Mouse (Mus musculus) heart, embryonic 14.5 days (tissue): ENCODE measurements around the gene Hemk1. TPM values are rescaled to one million over a fixed set of nuclear protein-coding genes. Genes with fewer than 3 reads are reported as not detected.

Source experiments
- ATAC-seq: fragments of 200-750 bp; cut with Nextera tagmentation; 2 replicates; pipeline ENCODE4 v1.8.0; 2017; ENCODE audit warnings: low read depth, moderate TSS enrichment; ENCODE audit not compliant: insufficient number of reproducible peaks, insufficient read depth, low FRiP score
- H3K27ac ChIP-seq, 2 experiments: fragments of 200-500 bp in 1 of 2; fragments of 300-500 bp in 1 of 2; sonication (generic) in 1 of 2; replicated peaks in 1 of 2; 2 replicates each; pipeline ENCODE4 v1.5.1; 2012 to 2014; ENCODE audit warnings: low read depth in 2 of 2, low read length in 2 of 2, control low read depth in 1 of 2, mild to moderate bottlenecking in 1 of 2, mixed read lengths in 1 of 2; ENCODE audit not compliant: control insufficient read depth in 1 of 2, insufficient read depth in 1 of 2
- H3K27me3 ChIP-seq: fragments of 300-500 bp; sonication (generic); 2 replicates; pipeline ENCODE4 v1.6.1; 2014; ENCODE audit warnings: mild to moderate bottlenecking, low read length, control low read depth; ENCODE audit not compliant: control insufficient read depth, insufficient read depth
- H3K36me3 ChIP-seq: fragments of 300-500 bp; sonication (generic); 2 replicates; pipeline ENCODE4 v1.6.1; 2014; ENCODE audit warnings: mild to moderate bottlenecking, control low read depth, low read length, mixed read lengths; ENCODE audit not compliant: control insufficient read depth, insufficient read depth
- H3K4me1 ChIP-seq, 2 experiments: fragments of 200-500 bp in 1 of 2; fragments of 300-500 bp in 1 of 2; sonication (generic) in 1 of 2; 2 replicates each; pipeline ENCODE4 v1.6.1; 2012 to 2014; ENCODE audit warnings: low read length in 2 of 2, control low read depth in 1 of 2, mixed read lengths in 1 of 2; ENCODE audit not compliant: control insufficient read depth in 2 of 2, insufficient read depth in 2 of 2
- H3K4me2 ChIP-seq: fragments of 300-500 bp; sonication (generic); 2 replicates; pipeline ENCODE4 v1.6.1; 2014; ENCODE audit warnings: mild to moderate bottlenecking, low read length
- H3K4me3 ChIP-seq, 2 experiments: fragments of 200-500 bp in 1 of 2; fragments of 300-500 bp in 1 of 2; sonication (generic) in 1 of 2; 2 replicates each; pipeline ENCODE4 v1.5.1; 2012 to 2014; ENCODE audit warnings: low read length in 2 of 2, mild to moderate bottlenecking in 2 of 2, control low read depth in 1 of 2, low read depth in 1 of 2, moderate library complexity in 1 of 2; ENCODE audit not compliant: control insufficient read depth in 1 of 2, insufficient read depth in 1 of 2
- H3K9ac ChIP-seq: fragments of 300-500 bp; sonication (generic); 2 replicates; pipeline ENCODE4 v1.6.1; 2014; ENCODE audit warnings: mild to moderate bottlenecking, low read length
- H3K9me3 ChIP-seq: fragments of 300-500 bp; sonication (generic); 2 replicates; pipeline ENCODE4 v1.6.1; 2016; ENCODE audit warnings: low read length, control low read depth; ENCODE audit not compliant: control insufficient read depth
- WGBS: fragments of 180-500 bp; shearing (Covaris S2); extraction: QIAGEN DNeasy Blood & Tissue Kit; methylation state at CpG from one replicate; pipeline ENCODE4 v1.1.7; 2014; 5-methylcytosine and 5-hydroxymethylcytosine counted together
- polyA plus RNA-seq: library from polyadenylated mRNA; unstranded; fragments of >200 nt; fragmentation: Nextera tagmentation; extraction: Ambion mirVana; gene quantifications from 2 replicates; pipeline ENCODE4 v1.2.1, GENCODE M21; 2014

Hemk1 gene
- polyA plus RNA-seq, 1 experiment from 2014 or later, result 14.2 TPM

DNA sequence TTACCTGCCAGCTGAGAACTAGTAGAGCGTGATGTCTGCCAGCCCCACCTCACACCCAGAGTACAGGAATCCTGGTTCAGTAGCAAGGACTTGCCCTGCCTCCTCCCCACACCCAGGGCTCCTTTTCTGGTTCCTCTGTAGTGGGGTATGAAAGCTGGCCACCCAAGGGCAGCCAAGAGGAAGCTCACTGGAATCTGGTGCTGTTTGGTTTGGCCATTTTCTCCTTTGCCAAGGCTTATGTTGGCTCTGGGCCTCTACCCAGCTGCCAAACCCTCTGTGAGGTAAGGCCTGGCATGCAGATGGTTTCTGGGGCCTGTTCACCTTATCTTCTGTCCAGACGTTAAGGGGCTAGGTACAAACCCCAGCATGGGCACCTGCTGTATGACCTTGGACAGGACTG, 22.4 kb downstream of the Hemk1 start:
- ATAC-seq, result no peak
- Histone ChIP-seq H3K9me3 (no peaks in the 10 kb centered on the region), H3K4me2 (no peak overlapping the region), H3K9ac (no peak overlapping the region), H3K36me3 (no peaks in the 10 kb centered on the region), H3K4me3 (no peak overlapping the region), H3K27ac (no peak overlapping the region), H3K4me1 (no peaks in the 10 kb centered on the region), H3K27me3 (no peaks in the 10 kb centered on the region)
- 74% methylated on average over 2 of the region's 2 CpGs for WGBS

DNA sequence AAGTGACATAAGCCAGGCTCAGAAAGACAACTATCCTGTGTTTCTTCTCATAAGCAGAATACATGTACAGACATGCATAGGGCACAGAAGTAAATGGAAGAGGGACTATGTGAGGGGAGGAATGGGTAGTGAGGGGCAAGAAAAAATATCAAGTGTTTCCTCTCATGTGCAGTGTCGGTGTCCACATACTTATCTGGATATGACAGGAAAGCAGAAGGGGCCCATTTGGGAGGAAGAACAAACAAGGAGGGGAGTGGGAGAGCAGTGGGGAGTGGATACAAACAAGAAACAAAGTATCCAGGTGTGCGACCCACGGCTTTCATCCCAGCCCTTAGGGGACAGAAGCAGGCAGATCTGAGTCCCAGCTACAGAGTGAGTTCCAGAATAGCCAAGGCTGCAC, 24.2 kb downstream of the Hemk1 start:
- H3K4me3 ChIP-seq, result no peak overlapping the region
- H3K27ac ChIP-seq, result no peak overlapping the region
- no peaks in the 10 kb centered on the region for H3K9me3 ChIP-seq
- H3K27me3 ChIP-seq, result no peaks in the 10 kb centered on the region
- ATAC-seq, result no peak
- no peak overlapping the region for H3K4me2 ChIP-seq
- H3K36me3 ChIP-seq, result no peaks in the 10 kb centered on the region
- H3K9ac ChIP-seq, result no peak overlapping the region
- WGBS, result 72% methylated on average over 3 of the region's 3 CpGs
- peaks cover 2 to 5% of the 10 kb centered on the region in 2 experiments; a peak in 2 of 4 replicates for H3K4me1 ChIP-seq

DNA sequence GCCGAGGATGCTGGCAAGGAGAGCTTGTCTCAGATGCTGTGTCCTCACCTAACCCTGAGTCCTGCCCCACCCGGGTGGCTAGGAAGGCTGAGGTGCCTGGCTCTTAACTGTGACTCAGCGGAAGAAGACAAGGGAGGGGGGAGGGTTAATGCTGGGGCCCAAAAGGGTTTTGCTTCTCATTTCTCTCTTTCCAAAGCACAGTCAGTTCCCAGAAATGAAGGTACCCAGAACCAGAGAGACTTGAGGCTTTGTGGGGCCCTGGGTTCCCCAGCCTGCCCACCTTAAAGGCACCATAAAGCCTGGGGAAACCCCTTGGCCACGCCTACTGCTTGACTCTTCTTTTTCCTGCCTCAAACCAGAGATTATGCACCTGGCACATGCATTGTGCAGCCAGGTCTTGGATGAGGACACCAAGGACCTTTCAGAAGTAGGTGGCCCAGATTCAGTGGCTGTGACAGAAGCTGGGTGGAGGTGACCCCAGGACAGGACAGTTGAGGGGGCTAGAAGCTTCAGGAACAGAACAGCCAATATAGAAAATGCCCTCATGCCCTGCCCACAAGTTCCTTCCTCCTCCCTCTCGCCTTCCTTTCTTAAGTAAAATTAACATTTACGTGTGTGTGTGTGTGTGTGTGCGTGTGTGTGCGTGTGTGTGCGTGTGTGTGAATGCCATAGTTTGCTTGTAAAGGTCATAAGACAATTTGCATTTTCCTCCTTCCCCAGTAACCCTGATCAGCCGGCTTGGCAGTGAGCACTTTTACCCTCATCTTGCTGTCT, 25.2 kb downstream of the Hemk1 start:
- H3K4me2 ChIP-seq, result no peak overlapping the region

DNA sequence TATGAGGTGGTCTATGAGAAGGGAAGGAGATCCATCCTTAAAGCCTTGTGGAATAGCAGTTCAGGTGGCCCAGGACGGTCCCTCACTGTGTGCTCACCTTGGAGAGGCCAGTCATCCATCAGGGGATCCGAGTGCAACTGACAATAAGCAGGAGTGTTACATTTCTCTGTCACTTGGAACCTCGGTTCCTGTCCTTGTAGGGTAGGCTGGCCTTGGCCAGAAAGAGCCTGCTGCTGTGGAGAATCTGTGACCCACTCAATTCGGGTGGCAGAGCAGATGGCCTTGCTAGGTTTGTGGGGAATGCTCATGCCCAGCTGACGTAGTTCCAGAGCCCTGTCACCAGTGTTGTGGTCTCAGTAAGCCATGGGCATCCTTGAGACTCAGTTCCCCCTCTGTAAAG, 28.6 kb downstream of the Hemk1 start:
- Histone ChIP-seq H3K4me1 (peaks cover 31 to 33% of the 10 kb centered on the region in 2 experiments), H3K27ac (peak overlapping the region; percentile 4 to 46; a peak in 3 of 4 replicates), H3K4me3 (no peak overlapping the region), H3K9ac (no peak overlapping the region), H3K27me3 (no peaks in the 10 kb centered on the region), H3K4me2 (no peak overlapping the region), H3K36me3 (no peaks in the 10 kb centered on the region), H3K9me3 (no peaks in the 10 kb centered on the region)
- ATAC-seq, result no peak
- WGBS, result 36% methylated on average over 5 of the region's 5 CpGs

More for the DNA sequence above, 25.2 kb downstream of the Hemk1 start:
- H3K4me3 ChIP-seq, result no peak overlapping the region
- no peaks in the 10 kb centered on the region for H3K27me3 ChIP-seq
- no peak for ATAC-seq
- no peaks in the 10 kb centered on the region for H3K36me3 ChIP-seq
- no peaks in the 10 kb centered on the region for H3K9me3 ChIP-seq
- peaks cover 11 to 12% of the 10 kb centered on the region in 2 experiments for H3K4me1 ChIP-seq
- no peak overlapping the region for H3K27ac ChIP-seq
- 54% methylated on average over 9 of the region's 10 CpGs for WGBS
- H3K9ac ChIP-seq, result no peak overlapping the region

DNA sequence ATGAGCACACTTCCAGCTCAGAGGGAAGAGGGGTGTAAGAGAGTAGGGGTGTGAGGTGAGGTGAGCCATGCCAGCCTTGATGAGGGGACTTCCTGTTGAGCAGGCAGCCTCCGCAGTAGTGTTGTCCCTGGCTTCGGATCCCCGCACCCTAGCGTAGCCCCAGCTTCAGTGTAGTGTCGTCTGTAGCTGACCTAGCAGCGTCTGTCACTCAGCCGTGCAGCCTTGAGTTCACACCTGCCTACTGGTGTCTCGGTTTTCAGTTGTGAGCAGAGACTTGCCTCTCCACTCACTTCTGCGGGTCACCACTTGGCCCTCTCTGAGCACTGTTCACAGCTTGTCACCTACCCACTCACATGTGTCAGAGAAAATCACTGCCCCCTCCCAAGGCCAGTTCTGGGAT, 29.0 kb downstream of the Hemk1 start:
- peaks cover 31 to 33% of the 10 kb centered on the region in 2 experiments for H3K4me1 ChIP-seq
- H3K27ac ChIP-seq, result peak overlapping the region; percentile 4 to 46; a peak in 3 of 4 replicates

DNA sequence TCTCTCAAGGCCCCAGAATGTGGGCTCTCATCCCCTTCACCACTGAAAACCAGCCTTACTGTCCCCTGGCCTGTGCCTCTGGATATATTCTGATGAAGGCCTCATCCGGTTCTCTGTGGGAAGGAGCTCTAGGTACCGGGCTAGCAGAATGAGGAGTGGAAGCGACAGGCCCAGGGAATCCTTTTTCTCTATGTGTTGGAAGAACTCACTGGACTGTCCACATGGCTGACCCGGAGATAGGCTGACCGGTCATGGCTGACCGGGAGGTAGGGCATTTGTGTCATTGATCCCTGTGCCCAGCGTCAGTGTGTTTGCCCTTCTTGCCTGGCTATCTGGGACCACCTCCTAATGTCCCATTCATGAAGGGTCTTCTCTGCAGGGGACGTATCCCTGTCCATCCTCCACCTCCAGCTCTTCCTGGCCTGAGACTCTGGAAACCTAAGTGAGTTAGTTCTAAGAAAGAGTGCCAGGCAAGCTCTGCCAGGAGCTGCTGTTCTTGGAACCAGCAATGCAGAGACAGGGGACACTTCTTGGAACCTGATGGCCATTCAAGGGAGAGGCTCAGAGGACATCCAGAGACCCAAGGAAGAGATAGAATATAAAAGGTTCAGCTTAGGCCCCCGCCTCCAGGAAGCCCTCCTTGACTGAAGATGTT, 29.7 kb downstream of the Hemk1 start:
- H3K36me3 ChIP-seq, result no peaks in the 10 kb centered on the region
- peak overlapping the region; percentile 48; the same call in 1 of the 2 replicates for H3K9ac ChIP-seq
- no peak for ATAC-seq
- H3K27ac ChIP-seq, result peak overlapping the region; percentile 73 to 89
- no peak overlapping the region for H3K4me3 ChIP-seq
- H3K4me2 ChIP-seq, result 0 out of 2 replicates have a peak overlapping the region, but pooled peaks have one; percentile 38
- 90% methylated on average over 9 of the region's 9 CpGs for WGBS
- H3K27me3 ChIP-seq, result no peaks in the 10 kb centered on the region
- peaks cover 31 to 34% of the 10 kb centered on the region in 2 experiments for H3K4me1 ChIP-seq
- no peaks in the 10 kb centered on the region for H3K9me3 ChIP-seq

More for the DNA sequence above, 29.0 kb downstream of the Hemk1 start:
- no peak; the same call in 1 of the 2 replicates for ATAC-seq
- no peaks in the 10 kb centered on the region for H3K9me3 ChIP-seq
- no peak overlapping the region for H3K4me3 ChIP-seq
- H3K9ac ChIP-seq, result no peak overlapping the region
- H3K4me2 ChIP-seq, result no peak overlapping the region
- no peaks in the 10 kb centered on the region for H3K36me3 ChIP-seq
- no peaks in the 10 kb centered on the region for H3K27me3 ChIP-seq
- WGBS, result 69% methylated on average over 9 of the region's 9 CpGs

DNA sequence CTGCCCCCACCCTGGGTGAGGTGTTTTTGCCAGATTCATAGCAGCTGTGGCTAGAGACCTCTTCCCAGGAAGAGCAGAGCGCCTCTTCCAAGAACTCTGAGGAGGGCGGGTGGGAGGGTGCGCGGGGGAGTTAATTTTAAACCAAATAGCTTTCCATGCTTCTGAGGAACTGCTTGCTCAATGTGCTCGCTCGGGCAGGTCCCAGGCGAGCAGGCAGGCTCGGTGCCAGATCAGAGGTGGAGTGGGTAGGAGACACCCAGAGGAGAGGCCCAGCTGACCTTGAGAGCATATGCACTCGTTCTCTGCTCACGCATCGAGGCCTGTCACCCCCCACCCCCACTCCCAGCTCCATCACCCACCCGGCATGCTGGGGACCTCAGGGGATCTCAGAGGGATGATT, 30.3 kb downstream of the Hemk1 start:
- 23% methylated on average over 12 of the region's 12 CpGs for WGBS
- no peak overlapping the region for H3K4me3 ChIP-seq
- peak overlapping the region; percentile 38 for H3K4me2 ChIP-seq
- H3K4me1 ChIP-seq, result peaks cover 36 to 38% of the 10 kb centered on the region in 2 experiments
- no peaks in the 10 kb centered on the region for H3K9me3 ChIP-seq
- H3K36me3 ChIP-seq, result no peaks in the 10 kb centered on the region
- peak overlapping the region; percentile 48 for H3K9ac ChIP-seq
- ATAC-seq, result peak; percentile 70
- H3K27ac ChIP-seq, result peak overlapping the region; percentile 75 to 89
- no peaks in the 10 kb centered on the region for H3K27me3 ChIP-seq
